Mouse (Mus musculus) frontal cortex, postnatal 36 days (tissue): ENCODE data around the gene Sdk1.
"Not testable (repeated sequence)": the region's sequence is repeated elsewhere in the genome, so short reads cannot be mapped to it uniquely, and the experiment has no call there.

Experiments used
- DNase-seq, 2 experiments: peaks; one replicate each; pipeline ENCODE4 v3.0.0; 2022; ENCODE audit warnings: low spot score in 2 of 2

Sdk1 gene

DNA sequence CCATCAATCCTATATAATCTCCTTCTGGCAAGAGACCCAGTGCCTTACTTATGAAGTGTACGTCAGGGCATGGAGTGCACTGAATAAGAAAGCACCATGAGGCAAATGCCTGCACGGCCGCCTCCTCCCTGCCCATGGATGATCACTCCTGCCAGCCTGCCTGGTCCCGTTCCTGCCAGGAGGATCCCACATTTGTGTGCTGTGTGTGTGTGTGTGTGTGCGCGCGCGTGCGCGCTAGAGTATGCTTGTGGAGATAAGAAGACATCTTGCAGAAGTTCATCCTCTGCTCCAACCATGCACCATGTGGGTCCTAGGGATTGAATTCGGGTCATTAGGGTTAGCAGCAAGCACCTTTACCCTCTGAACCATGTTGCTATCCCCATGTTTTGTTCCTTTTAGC lies 395.1 kb downstream of the Sdk1 start:
- DNase-seq, result no peak

- DNase-seq, result not testable (repeated sequence)
Measured at GRCm38 (mm10) chr5:141637054-141637453, 395.8 kb downstream of the Sdk1 start.

DNA sequence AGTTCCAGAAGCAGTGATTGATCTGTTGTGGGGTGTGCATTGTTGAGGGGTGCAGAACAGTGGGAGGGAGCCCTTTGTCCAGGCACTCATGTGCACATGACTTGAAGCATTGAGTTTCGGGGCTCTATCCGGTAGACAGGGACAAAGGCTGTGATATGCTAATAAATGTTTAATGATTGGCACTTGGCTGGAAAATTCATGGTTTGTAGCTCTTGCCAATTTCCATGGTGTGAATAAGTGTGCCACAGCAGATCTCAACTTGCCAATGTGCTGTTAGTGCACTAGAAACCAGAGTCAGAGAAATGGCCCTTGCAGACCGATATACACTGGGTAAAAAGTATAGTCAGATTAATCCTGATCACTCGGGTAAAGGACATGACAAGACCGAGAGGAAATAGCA lies 404.4 kb downstream of the Sdk1 start:
- DNase-seq, result no peak

- no peak for DNase-seq
Measured at GRCm38 (mm10) chr5:141646621-141647020, 405.3 kb downstream of the Sdk1 start.

DNA sequence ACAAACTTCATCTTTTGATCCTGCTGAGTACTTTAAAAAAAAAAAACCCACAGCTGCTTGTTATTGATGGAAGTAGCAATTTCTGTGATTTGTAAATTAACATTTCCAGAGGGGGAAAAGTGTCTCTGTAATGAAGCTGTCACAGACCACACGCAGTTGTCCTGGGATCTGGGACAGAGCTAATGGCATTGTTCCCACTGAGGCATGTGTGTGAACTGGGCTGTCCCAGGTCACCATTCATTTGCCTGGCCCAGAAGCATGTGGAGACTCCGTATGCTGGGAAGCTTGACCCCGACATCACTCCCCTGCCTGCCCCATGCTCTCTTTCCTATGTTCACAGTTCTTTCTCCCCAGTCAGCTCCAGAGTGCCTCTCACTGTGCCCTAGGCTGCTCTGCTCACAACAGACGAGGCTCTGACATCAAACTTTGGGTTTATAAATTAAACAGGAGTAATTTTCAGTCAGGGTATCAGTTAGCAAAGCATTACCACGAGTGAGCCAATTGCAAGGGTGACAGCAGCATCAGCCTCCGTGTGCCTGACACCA lies 408.6 kb downstream of the Sdk1 start:
- no peak for DNase-seq

DNA sequence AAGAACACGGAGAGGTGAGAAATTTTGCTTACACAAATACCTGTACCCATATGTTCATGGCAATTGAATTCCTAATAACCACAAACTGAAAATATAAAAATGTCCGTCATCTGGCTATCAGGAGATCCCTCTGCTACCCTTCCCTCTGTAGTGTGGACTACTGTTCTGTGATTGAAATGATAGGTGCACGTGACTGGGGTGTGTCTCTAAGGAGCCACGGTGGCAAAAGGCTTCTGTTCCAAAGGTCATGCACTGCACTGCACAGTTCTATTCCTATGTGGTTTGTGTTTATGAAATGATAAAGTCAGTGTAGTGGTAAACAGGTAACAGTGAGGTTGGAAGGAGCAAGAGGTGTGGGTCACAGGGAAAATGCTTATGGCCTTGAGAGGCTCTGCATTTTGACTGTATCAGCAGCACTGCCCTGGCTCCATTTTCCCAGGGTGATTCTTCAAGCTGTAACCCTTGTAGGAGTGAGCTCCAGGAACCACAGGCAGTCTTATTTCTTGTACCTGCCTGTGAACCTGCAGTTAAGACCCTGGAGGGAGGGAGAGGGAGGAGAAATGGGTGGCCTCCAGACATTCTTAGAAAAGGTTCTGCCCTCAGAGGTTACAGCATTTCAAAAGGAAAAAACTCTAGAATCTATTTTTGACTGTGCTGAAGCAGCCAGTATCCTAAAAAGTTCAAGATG lies 410.5 kb downstream of the Sdk1 start:
- no peak for DNase-seq

DNA sequence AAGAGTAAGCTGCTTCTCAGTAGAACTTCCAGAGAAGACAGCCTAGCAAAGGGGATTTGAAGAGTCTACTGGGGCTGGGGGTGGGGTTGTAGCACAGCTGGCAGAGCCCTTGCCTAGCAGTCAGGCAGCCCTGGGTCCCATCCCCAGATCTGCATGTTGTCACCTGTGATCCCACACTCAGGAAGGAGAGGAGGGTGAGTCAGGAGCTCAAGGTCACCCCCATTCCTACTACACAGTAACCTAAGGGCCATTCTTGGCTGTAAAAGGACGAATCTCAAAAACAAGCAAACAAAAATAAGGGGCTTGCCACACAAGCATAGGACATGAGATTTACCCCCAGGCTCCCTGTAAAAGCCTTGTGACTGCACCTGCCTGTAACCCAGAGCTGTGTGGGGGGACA lies 435.1 kb downstream of the Sdk1 start:
- no peak for DNase-seq

DNA sequence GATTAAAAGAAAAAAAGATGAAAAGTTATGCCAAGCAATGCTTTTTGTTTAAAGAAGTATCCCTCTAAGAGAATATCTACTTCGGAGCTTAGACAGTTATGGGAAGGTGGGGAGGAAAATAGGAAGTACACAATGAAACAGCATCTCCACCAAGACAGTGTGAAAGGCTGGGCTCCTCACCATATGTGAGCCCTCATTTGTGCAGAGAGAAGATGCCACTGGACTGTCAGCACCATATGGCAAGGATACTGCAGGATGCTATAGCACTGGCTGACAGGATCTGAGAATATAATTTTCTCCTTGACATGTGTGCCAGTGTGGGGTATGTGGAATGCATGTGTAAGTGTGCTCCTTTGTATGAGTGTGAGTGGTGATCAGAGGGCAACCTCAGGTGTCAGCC lies 435.7 kb downstream of the Sdk1 start:
- DNase-seq, result peak; percentile 26 to 40

- DNase-seq, result no peak
Measured at GRCm38 (mm10) chr5:141677841-141678240, 436.6 kb downstream of the Sdk1 start.

GRCm38 (mm10) chr5:141686876-141687420 lies 445.7 kb downstream of the Sdk1 start:
- no peak for DNase-seq

DNA sequence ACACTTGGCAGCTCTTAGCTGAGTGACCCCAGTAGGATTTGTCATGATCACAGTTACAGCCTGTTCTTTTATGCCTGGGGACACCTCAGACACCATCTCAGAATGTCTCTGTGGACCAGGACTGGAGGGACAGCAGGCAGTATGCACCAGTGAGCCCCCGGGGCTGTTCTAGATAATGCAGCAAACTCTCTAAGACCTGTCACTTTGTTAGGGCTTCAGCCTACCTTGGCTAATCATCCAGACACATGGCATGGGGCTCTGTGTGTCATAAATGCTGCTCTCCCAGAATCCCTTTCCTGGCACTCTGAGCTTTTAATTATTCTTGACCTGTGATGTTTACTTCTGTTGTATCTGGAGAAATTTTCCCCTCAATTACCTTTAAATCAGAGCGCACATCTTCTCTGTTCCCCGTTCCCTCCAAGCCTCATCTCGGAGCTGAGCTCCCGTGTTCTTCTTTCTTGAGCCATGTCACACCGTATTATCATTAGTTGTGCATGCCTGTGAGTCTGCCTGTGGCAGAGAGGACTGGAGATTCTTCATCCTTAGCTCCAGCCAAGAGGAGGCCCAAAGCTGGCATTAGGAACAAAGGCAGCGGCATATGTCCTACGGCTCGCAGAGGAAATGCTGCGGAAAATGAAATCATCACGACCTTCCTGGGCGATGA lies 448.3 kb downstream of the Sdk1 start:
- DNase-seq, result no peak

DNA sequence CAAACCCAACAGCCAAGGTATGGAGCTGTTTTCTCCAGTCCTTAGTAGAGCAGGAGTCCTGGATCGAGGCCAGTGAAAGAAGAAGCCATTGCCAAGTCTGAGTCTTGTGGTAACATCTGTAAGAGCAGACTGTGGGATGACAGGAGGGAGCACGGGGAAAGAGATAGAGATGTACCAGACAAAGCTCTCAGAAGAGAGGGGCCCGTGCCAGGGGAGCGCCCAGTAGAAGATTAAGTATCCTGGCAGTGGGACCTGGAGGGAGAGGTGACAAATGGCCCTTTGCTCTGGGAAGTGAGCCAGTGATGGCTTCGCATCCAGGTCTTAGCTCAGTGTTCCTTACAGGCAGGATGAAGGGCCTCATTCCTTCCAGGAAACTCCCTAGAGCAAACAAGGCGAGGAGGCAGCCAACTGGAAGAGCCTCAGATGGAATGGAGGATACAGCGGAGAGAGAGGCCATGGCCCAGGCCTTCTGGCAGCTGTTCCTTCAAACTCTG lies 450.2 kb downstream of the Sdk1 start:
- DNase-seq, result peak in 1 of 2 experiments; percentile 6

DNA sequence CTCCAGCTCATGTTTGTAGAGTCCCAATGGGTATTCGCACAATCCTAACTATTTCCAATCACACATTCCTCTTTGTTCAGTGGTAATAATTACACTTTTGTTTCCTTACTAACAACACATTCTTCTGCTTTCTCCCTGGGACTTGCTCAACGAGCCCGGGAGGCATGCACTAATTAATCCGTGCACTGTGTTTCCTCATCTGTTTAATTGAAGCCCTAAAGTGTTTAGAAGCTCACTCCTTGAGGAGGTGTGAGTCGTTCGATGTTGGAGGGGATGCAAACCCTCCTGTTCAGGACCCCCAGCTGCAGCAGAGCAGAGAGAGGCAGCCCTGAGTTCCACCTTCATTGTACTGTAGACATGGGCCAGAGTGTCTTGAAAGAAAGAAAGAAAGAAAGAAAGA lies 452.4 kb downstream of the Sdk1 start:
- no peak for DNase-seq

DNA sequence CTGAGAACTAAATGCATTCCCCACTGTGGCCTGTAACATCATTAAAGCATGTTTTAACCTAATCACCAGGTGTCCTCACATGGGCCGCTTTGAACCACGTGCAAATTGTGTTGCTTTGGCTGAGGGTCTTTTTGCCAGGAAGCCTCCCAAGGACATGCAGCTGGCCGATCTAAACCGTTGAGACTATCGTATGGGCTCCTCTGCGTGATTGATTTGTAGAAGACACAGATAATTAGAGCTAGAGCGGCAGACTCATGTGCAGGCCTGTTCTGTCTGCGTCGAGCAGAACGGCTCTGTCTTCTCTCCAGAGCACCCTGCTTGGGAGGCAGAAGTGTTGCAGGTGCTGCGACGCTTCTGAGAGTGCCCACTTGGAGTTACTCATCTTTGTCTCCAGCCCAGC lies 453.6 kb downstream of the Sdk1 start:
- no peak for DNase-seq

GRCm38 (mm10) chr5:141698406-141698805 lies 457.1 kb downstream of the Sdk1 start:
- DNase-seq, result no peak

- DNase-seq, result no peak
Measured at GRCm38 (mm10) chr5:141720751-141721150, 479.5 kb downstream of the Sdk1 start.

GRCm38 (mm10) chr5:141727968-141728367 lies 486.7 kb downstream of the Sdk1 start:
- DNase-seq, result no peak

GRCm38 (mm10) chr5:141730006-141730405 lies 488.7 kb downstream of the Sdk1 start:
- no peak for DNase-seq

GRCm38 (mm10) chr5:141738725-141739124 lies 497.4 kb downstream of the Sdk1 start:
- DNase-seq, result no peak

- DNase-seq, result no peak
Measured at GRCm38 (mm10) chr5:141748793-141749192, 507.5 kb downstream of the Sdk1 start.

GRCm38 (mm10) chr5:141754278-141754677 lies 513.0 kb downstream of the Sdk1 start:
- peak; percentile 56 to 57 for DNase-seq

GRCm38 (mm10) chr5:141758885-141759284 lies 517.6 kb downstream of the Sdk1 start:
- no peak for DNase-seq

- DNase-seq, result no peak
Measured at GRCm38 (mm10) chr5:141764111-141764510, 522.8 kb downstream of the Sdk1 start.
